Mouse (Mus musculus): ENCODE measurements around the gene Tradd.
"Not testable (repeated sequence)": the region's sequence is repeated elsewhere in the genome, so short reads cannot be mapped to it uniquely, and the experiment has no call there.

The Tradd gene

GRCm38 (mm10) chr8:105295256-105295655, 30.8 kb upstream of the Tradd start:
- DNase-seq (ENCODE audit: low spot score) = no peak

- no peak for DNase-seq (ENCODE audit: low spot score)
Measured at GRCm38 (mm10) chr8:105294776-105295175, 30.4 kb upstream of the Tradd start.

- no peak for DNase-seq (ENCODE audit: low spot score)
Measured at GRCm38 (mm10) chr8:105293405-105293804, 29.0 kb upstream of the Tradd start.

GRCm38 (mm10) chr8:105292471-105292870, 28.1 kb upstream of the Tradd start:
- DNase-seq (ENCODE audit: low spot score) = no peak

- DNase-seq (ENCODE audit: low spot score) = not testable (repeated sequence)
Measured at GRCm38 (mm10) chr8:105291802-105292201, 27.4 kb upstream of the Tradd start.

- not testable (repeated sequence) for DNase-seq (ENCODE audit: low spot score)
Measured at GRCm38 (mm10) chr8:105291364-105291763, 27.0 kb upstream of the Tradd start.

GRCm38 (mm10) chr8:105290554-105291314, 26.3 kb upstream of the Tradd start:
- peak; percentile 72 for DNase-seq (ENCODE audit: low spot score)

GRCm38 (mm10) chr8:105289805-105290460, 25.5 kb upstream of the Tradd start, which contains the start of gene 4931428F04Rik:
Gene 4931428F04Rik (minus strand): TSS chr8:105289864.
- peak; percentile 73 for DNase-seq (ENCODE audit: low spot score)

GRCm38 (mm10) chr8:105288958-105289732, 24.7 kb upstream of the Tradd start:
- peak; percentile 97 for DNase-seq (ENCODE audit: low spot score)

GRCm38 (mm10) chr8:105288231-105288630, 23.8 kb upstream of the Tradd start:
- peak; percentile 36 for DNase-seq (ENCODE audit: low spot score)

GRCm38 (mm10) chr8:105286907-105287306, 22.5 kb upstream of the Tradd start:
- DNase-seq (ENCODE audit: low spot score) = no peak

- DNase-seq (ENCODE audit: low spot score) = no peak
Measured at GRCm38 (mm10) chr8:105285514-105285913, 21.1 kb upstream of the Tradd start.

- DNase-seq (ENCODE audit: low spot score) = no peak
Measured at GRCm38 (mm10) chr8:105283074-105283473, 18.7 kb upstream of the Tradd start.

- no peak for DNase-seq (ENCODE audit: low spot score)
Measured at GRCm38 (mm10) chr8:105282239-105282638, 17.8 kb upstream of the Tradd start.

GRCm38 (mm10) chr8:105281821-105282220, 17.4 kb upstream of the Tradd start:
- no peak for DNase-seq (ENCODE audit: low spot score)

- DNase-seq (ENCODE audit: low spot score) = no peak
Measured at GRCm38 (mm10) chr8:105280567-105280966, 16.2 kb upstream of the Tradd start.

GRCm38 (mm10) chr8:105278911-105279334, 14.5 kb upstream of the Tradd start:
- DNase-seq (ENCODE audit: low spot score) = no peak

- peak; percentile 86 for DNase-seq (ENCODE audit: low spot score)
Measured at GRCm38 (mm10) chr8:105276292-105277120, 12.1 kb upstream of the Tradd start.

GRCm38 (mm10) chr8:105275840-105276239, 11.4 kb upstream of the Tradd start, which contains the start of gene Nol3:
Gene Nol3 (plus strand): TSS chr8:105276140.
- peak; percentile 28 for DNase-seq (ENCODE audit: low spot score)

- peak; percentile 36 for DNase-seq (ENCODE audit: low spot score)
Measured at GRCm38 (mm10) chr8:105275387-105275786, 11.0 kb upstream of the Tradd start.

- no peak for DNase-seq (ENCODE audit: low spot score)
Measured at GRCm38 (mm10) chr8:105270916-105271186, 6.4 kb upstream of the Tradd start.

Measured in MN1 (cell line).